Mouse (Mus musculus) megakaryocyte, embryonic 14.5 days (primary cell): Measurements from ENCODE around the gene Ifih1. TPM values are rescaled to one million over a fixed set of nuclear protein-coding genes. Genes with fewer than 3 reads are reported as not detected.
A peak's percentile ranks its signal among the peaks of the same experiment; 100 is the strongest.

Experiments used
- H3K27me3 ChIP-seq: replicated peaks from 2 replicates; pipeline ENCODE3; 2012; ENCODE audit warnings: inconsistent platforms
- H3K36me3 ChIP-seq: replicated peaks from 2 replicates; pipeline ENCODE3; 2012; ENCODE audit warnings: low read length, inconsistent platforms, mixed read lengths
- H3K4me1 ChIP-seq: 2 replicates; pipeline ENCODE4 v1.6.1; 2012; ENCODE audit warnings: inconsistent platforms
- H3K4me3 ChIP-seq: replicated peaks from 2 replicates; pipeline ENCODE3; 2012; ENCODE audit warnings: moderate library complexity, mild to moderate bottlenecking, inconsistent platforms
- H3K9me3 ChIP-seq: 2 replicates; pipeline ENCODE4 v1.6.1; 2012; ENCODE audit warnings: inconsistent platforms
- FLI1 ChIP-seq: IDR thresholded peaks from 2 replicates; pipeline ENCODE4 v1.6.1; 2012; ENCODE audit warnings: low read length, inconsistent platforms, mixed read lengths
- GATA1 ChIP-seq: IDR thresholded peaks from 3 replicates; pipeline ENCODE4 v1.6.1; 2012; ENCODE audit warnings: mixed read lengths, low read length, inconsistent platforms, borderline replicate concordance
- polyA plus RNA-seq: library from polyadenylated mRNA; stranded (reverse); fragments of >175 nt; gene quantifications from 2 replicates; pipeline ENCODE4 v1.2.3, GENCODE M21; 2012; ENCODE audit warnings: low replicate concordance; ENCODE audit not compliant: insufficient read depth

Ifih1 gene
- polyA plus RNA-seq, 1 experiment = 2.1 TPM

DNA sequence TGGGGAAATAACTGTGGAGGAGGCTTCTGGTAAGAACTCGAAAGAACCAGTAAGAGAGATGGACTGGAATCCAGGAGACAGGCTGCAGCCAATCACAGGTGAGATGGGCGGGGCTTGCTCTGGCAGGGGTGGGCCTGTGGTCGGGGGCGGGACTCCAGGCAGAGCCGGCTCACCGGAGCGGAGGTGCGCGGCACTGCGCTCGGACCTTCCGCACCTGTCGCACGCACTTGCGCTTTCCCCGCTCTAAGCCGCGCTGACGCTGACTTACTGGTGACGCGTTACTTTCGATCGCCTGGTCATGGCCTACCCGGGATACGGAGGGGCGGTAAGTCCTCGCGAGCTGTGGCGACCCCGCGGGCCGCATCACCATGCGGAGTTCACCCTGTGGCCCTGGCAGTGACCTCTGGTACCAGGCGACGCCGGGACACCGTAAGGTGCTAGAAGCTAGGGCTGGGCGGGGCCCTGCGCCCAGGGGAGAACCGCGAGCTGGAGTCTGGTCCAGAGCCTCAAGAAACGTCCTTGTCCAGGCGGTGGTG is 18.1 kb upstream of the Ifih1 start, which contains the start of gene Gca:
Gene Gca, plus strand, starts transcription at position 151 of the 536 bp plus-strand sequence.
- TF ChIP-seq GATA1 (no peak), FLI1 (no peak)
- Histone ChIP-seq H3K9me3 (no peaks in the 10 kb centered on the region), H3K27me3 (no peaks in the 10 kb centered on the region), H3K4me3 (peak within 1 kb of the TSS; percentile 98), H3K36me3 (no peaks in the 10 kb centered on the region), H3K4me1 (peaks cover 13% of the 10 kb centered on the region)

DNA sequence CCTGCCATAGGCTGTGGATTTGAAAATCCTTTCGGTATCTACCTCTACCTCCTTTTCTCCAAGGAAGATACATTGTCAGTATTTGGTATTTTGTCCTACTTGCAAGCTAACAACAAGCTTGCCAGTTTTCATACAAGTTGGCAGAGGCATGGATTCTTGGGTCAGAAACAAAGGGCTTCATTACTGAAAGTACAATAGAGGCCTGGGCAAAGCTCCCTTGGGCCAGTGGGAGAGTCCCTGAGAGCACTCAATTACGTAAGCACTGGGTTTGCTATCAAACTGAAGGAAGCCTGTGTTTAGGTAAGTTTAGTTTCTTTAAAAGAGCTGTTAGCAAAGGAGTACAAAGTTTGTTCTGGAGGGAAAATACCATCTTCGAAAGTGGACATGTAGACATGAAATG is 16.5 kb upstream of the Ifih1 start:
- Histone ChIP-seq H3K4me1 (peaks cover 13% of the 10 kb centered on the region), H3K36me3 (no peaks in the 10 kb centered on the region), H3K27me3 (no peaks in the 10 kb centered on the region), H3K4me3 (no peak overlapping the region), H3K9me3 (no peaks in the 10 kb centered on the region)
- TF ChIP-seq FLI1 = no peak
- TF ChIP-seq GATA1 = no peak

DNA sequence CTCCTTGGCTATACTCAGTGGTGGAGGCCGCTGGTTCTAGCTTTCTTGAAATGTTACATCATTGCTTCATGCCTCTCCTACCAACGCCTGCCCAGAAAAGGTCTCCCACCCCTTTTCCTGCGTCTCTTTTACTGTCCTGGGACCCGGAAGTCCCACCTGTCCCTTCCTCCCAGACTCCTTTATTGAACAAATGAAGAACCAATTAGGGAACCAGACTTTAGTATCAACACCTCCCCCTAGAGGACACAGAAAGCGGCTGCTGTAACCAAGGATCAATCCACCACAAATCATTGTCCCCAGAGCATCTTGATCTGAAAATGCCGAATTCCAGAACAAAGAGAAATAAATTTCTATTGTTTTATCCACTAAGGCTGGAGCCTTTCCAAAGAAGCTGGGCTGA is 14.5 kb upstream of the Ifih1 start:
- Histone ChIP-seq H3K4me3 (no peak overlapping the region), H3K9me3 (no peaks in the 10 kb centered on the region)
- TF ChIP-seq FLI1 = no peak
- no peak for TF ChIP-seq GATA1

DNA sequence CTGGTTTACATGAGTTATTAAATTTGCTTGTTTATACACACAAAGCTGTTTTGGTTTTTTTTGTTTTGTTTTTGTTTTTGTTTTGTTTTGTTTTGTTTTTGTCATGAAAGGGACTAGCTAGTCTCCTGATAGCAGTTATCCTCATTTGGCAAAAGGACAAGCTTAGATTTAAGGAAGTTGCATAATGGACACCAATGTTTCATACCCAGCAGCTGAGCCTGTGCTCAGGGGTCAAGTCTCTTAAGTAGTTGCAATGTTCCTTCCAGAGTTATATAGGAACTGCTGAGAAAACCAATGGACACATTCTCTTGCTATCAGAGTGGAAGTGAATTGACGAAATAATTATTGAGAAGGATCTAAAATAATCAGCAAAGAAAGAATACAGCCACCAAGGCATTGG is 10.0 kb upstream of the Ifih1 start:
- no peak for TF ChIP-seq GATA1
- no peak for TF ChIP-seq FLI1
- no peaks in the 10 kb centered on the region for H3K27me3 ChIP-seq
- peaks cover 3% of the 10 kb centered on the region; the same call in 1 of the 2 replicates for H3K4me1 ChIP-seq
- H3K9me3 ChIP-seq = no peaks in the 10 kb centered on the region
- no peak overlapping the region for H3K4me3 ChIP-seq
- H3K36me3 ChIP-seq = no peaks in the 10 kb centered on the region

More for the DNA sequence above, 14.5 kb upstream of the Ifih1 start:
- H3K27me3 ChIP-seq = no peaks in the 10 kb centered on the region
- H3K36me3 ChIP-seq = no peaks in the 10 kb centered on the region
- peaks cover 13% of the 10 kb centered on the region for H3K4me1 ChIP-seq

DNA sequence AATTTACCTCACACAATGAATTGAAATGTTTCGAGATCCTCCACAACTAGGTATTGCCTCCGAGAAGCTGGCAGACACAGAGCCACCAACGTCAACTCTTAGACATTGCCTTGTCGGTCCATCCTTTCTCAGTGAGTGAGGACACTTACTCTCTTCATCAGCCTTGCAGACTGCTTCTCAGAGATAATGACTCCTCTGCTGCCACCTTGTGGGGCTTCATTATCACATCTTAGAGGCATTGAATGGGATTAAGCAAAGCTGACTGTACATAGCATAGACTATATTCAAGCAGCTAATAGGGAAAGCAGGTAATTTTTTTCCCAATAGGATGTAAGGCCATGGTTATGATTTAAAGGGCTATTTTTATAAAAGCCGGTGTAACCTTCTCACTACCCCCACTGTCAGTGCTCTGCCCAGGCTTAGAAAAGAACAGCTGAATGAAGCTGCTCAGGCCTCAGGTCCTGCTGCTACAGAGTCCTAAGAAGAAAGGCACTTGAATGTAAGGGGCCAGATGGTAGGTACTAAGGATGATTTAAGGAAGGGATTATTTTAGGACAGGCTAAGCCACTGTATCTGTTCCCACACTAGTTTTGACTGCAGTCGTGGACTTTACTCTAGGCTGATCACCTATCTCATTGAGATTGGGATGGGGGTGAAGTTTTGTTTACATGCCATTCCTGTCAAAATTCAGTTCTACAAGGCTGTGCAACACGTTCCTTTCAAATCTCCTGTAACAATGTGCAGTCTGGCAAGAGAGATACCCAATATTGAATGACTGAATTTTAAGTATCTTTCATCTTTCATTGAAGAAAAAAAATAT is 8.7 kb upstream of the Ifih1 start:
- Histone ChIP-seq H3K4me1 (peaks cover 3% of the 10 kb centered on the region; the same call in 1 of the 2 replicates), H3K4me3 (no peak overlapping the region), H3K9me3 (no peaks in the 10 kb centered on the region), H3K27me3 (no peaks in the 10 kb centered on the region), H3K36me3 (no peaks in the 10 kb centered on the region)
- TF ChIP-seq FLI1 (no peak), GATA1 (no peak)

DNA sequence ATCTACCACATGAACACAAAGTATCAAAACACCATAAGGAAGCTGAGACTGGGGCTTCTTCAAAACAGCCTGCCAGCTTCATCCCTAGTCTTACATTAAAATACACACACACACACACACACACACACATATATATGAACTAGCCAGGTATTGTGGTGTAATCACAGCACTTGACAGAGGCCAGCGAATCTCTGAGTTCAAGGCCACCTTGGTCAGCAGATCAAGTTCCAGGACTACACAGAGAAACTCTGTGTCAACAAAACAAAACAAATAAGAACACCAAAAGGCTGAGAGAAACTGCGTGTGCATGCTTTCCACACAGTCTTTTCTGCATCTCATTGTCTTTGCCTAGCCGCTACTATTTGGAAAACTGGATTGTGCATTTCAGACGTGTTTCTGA is 6.4 kb upstream of the Ifih1 start:
- TF ChIP-seq GATA1 = no peak
- TF ChIP-seq FLI1 = no peak
- no peaks in the 10 kb centered on the region for H3K9me3 ChIP-seq
- peaks cover 3% of the 10 kb centered on the region for H3K4me1 ChIP-seq
- H3K27me3 ChIP-seq = no peaks in the 10 kb centered on the region
- H3K36me3 ChIP-seq = no peaks in the 10 kb centered on the region
- no peak overlapping the region for H3K4me3 ChIP-seq

DNA sequence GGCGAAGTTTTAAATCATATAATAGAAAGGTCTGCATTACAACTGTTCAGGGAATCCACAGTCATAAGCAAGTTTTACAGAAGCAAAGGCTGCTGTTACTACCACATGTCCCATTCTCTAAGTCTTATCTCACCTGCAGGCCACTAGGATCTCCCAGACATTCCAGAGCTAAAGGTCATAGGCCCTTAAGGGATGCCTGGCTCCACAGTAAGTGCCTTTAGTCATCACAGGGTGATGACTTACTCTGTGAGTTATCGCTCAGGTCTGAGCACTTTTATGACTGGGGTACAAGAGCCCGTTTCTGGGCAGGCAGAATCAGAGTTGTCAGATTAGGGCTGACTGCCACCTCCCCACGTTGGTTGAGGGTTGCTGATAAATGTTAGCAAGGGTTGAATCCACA is 5.8 kb upstream of the Ifih1 start:
- Histone ChIP-seq H3K9me3 (no peaks in the 10 kb centered on the region), H3K4me1 (peaks cover 3% of the 10 kb centered on the region)
- no peak for TF ChIP-seq GATA1
- no peak for TF ChIP-seq FLI1

DNA sequence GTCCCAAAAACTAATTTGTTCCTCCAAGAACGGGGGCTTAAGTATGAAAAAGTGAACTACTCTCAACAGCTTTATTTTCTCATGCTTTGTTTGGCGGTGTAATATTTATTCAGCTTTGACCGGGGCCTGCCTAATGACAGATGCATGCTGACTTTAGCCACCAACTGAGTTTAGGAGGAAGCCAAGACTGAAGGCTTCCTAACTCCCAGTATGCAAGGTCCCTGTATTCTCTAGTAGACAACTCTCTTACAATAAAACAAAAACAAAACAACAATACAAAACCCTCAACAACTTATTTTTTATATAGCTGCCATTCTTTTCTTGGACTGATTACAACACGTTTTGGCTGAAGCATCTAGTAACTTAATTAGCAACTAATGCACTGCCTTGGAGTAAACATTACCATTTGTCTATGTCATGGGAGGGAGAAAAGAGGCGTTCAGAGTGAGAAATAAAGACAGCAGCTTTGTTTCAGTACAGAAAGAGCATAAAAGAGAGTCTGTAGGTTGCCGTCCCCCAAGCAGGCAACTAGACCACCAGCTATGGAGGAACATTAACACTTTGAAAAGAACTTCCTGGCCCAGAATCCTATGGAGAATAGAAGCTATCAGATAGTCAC is 725 bp upstream of the Ifih1 start:
- H3K4me1 ChIP-seq = peaks cover 24% of the 10 kb centered on the region
- no peaks in the 10 kb centered on the region for H3K36me3 ChIP-seq
- H3K4me3 ChIP-seq = peak overlapping the region; percentile 95
- TF ChIP-seq GATA1 = no peak
- TF ChIP-seq FLI1 = no peak
- no peaks in the 10 kb centered on the region for H3K27me3 ChIP-seq
- no peaks in the 10 kb centered on the region for H3K9me3 ChIP-seq

More for the DNA sequence above, 5.8 kb upstream of the Ifih1 start:
- Histone ChIP-seq H3K36me3 (no peaks in the 10 kb centered on the region), H3K27me3 (no peaks in the 10 kb centered on the region), H3K4me3 (no peak overlapping the region)

DNA sequence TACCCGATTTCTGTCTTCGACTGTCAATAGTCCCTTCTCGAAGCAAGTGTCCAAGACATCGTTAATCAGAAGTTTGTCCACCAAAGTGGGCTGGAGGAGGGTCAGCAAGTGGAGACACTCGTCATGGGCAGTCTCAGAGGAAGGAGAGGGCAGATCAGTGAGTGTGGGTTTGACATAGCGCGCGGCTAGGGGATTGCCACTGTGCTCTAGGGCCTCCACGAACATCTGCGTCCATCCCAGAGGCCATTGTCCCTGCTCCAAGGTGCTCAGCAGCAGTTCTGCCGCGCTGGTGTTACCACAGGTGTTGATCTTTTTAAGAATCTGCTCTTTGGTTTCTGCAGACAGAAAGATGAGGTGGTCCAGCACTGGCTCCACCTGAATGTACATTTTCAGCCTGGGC is 580 bp downstream of the Ifih1 start:
- Histone ChIP-seq H3K4me3 (peak overlapping the region; percentile 95), H3K9me3 (no peaks in the 10 kb centered on the region), H3K36me3 (no peaks in the 10 kb centered on the region), H3K27me3 (no peaks in the 10 kb centered on the region), H3K4me1 (peaks cover 27% of the 10 kb centered on the region)
- TF ChIP-seq GATA1 = no peak
- no peak for TF ChIP-seq FLI1

DNA sequence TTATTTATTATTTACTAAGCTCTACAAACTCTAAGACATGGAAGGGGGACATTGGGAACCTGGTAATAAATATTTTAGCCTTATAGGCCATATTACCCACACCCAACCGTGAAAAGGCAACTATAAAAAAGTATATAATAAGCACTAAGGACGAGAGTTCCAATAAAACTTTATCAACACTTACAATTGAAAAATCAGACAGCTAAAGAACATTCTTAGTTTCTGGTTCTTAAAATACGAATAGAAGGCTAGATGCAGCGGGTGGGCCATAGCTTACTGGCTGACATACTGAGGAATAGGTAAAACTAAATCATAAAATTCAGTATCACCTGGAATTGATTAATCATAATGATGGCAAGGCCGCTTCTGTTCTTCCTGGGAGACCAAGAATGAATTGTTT is 1.2 kb downstream of the Ifih1 start:
- Histone ChIP-seq H3K9me3 (no peaks in the 10 kb centered on the region), H3K4me3 (peak overlapping the region; percentile 95), H3K4me1 (peaks cover 27% of the 10 kb centered on the region), H3K36me3 (no peaks in the 10 kb centered on the region), H3K27me3 (no peaks in the 10 kb centered on the region)
- no peak for TF ChIP-seq FLI1
- no peak for TF ChIP-seq GATA1
